Mouse (Mus musculus) central nervous system, embryonic 14 days (tissue): ENCODE results near the gene Olfr702. TPM values are rescaled to one million over a fixed set of nuclear protein-coding genes. Genes with fewer than 3 reads are reported as not detected.

ENCODE experiments used
- polyA plus RNA-seq: library from polyadenylated mRNA; depleted of rRNA; stranded (reverse); fragments of >200 nt; gene quantifications from 2 replicates; pipeline ENCODE4 v1.2.3, GENCODE M21; 2012; rRNA removed

Olfr702 gene
- not detected in 2 replicates for polyA plus RNA-seq

DNA sequence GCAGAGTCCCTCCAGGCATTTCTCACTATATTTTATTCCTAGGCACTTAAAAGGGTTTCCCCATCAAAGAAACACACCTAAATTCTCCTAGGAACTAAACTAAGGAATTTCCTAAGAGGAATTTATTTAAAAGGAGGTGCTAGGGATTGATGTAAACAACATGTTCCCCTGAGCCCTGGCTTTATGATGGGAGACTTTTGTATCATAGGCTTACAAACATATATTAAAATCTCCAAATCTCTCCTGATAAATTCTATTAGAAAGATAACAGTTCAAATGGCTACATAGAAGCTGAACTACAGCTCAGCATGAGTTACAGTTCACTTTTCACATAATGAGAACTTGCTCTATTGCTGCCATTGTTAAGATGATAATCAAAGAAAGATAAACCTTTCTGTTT, at the start of gene Olfr702:
Olfr702 (minus strand) TSS at position 101 of the 400 bp plus-strand sequence.

GRCm38 (mm10) chr7:106876791-106877190, 43.1 kb upstream of the Olfr702 start, which contains the start of gene Olfr705:
Olfr705 (minus strand) TSS chr7:106876891.

DNA sequence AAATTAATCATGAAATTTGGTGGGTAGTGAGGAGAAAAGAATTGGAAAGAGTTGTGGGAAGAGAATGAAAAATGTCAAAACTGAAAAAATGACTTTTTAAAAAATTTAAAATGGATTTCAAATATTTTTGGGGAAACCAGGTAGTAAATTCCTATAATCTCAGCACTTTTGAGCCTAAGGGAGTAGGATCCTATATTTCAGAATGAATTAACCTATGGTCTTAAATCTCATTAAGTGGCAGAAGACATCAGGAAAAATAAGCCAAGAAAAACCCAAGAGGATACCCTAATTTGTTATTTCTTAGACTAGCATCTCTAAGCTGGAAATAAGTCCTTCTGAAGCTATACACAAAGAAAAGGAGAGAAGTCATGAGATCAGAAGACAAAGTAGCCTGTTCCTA, 29.2 kb upstream of the Olfr702 start, which contains the start of gene Olfr704:
Olfr704 (plus strand) TSS at position 301 of the 400 bp plus-strand sequence.

GRCm38 (mm10) chr7:106843060-106843459, 9.4 kb upstream of the Olfr702 start, which contains the start of gene Olfr703:
Olfr703 (plus strand) TSS chr7:106843360.

GRCm38 (mm10) chr7:106813829-106814228, 19.9 kb downstream of the Olfr702 start, which contains the start of gene Olfr701:
Olfr701 (plus strand) TSS chr7:106814129.

GRCm38 (mm10) chr7:106808734-106809133, 25.0 kb downstream of the Olfr702 start, which contains the start of gene Olfr700:
Olfr700 (minus strand) TSS chr7:106808834.

DNA sequence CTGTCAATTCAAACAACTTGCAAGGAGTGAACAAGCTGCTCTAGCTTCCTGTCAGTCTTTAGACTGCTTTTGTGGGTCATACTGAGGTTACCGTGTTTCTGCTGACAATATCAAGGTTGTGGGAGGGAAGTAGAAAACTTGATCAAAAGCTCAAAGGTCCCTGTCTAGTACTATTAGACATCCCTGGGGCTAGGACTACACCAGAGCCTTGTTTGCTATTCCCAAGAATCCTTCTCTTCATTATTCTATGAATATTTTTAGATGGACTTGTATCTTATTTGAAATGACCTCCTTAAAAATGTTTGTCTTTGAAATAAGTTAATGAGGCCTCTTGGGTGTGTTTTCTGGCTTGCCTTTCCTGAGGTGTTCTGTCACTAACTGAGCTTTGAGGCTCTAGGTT, 40.6 kb downstream of the Olfr702 start, which contains the start of gene Olfr699:
Olfr699 (minus strand) TSS at position 101 of the 400 bp plus-strand sequence.

Other genes starting within 250 kb of the Olfr702 start
- not detected in 2 replicates for gene Olfr693, start 153.3 kb downstream of the Olfr702 start, polyA plus RNA-seq
- gene Olfr694, start 142.1 kb downstream of the Olfr702 start, polyA plus RNA-seq = not detected in 2 replicates
- not detected in 2 replicates for gene Olfr695, start 117.5 kb downstream of the Olfr702 start, polyA plus RNA-seq
- not detected in 2 replicates for gene Olfr697, start 91.5 kb downstream of the Olfr702 start, polyA plus RNA-seq
- gene Olfr698, start 78.5 kb downstream of the Olfr702 start, polyA plus RNA-seq = not detected in 2 replicates
- gene Olfr699, start 40.7 kb downstream of the Olfr702 start, polyA plus RNA-seq = not detected in 2 replicates
- not detected in 2 replicates for gene Olfr700, start 25.1 kb downstream of the Olfr702 start, polyA plus RNA-seq
- not detected in 2 replicates for gene Olfr701, start 19.8 kb downstream of the Olfr702 start, polyA plus RNA-seq
- gene Olfr703, start 9.5 kb upstream of the Olfr702 start, polyA plus RNA-seq = not detected in 2 replicates
- gene Olfr704, start 29.3 kb upstream of the Olfr702 start, polyA plus RNA-seq = not detected in 2 replicates
- gene Olfr705, start 43.0 kb upstream of the Olfr702 start, polyA plus RNA-seq = not detected in 2 replicates
- gene Olfr706, start 54.3 kb upstream of the Olfr702 start, polyA plus RNA-seq = not detected in 2 replicates
- gene Olfr707, start 67.3 kb upstream of the Olfr702 start, polyA plus RNA-seq = not detected in 2 replicates
- gene Olfr1532-ps1, start 74.1 kb upstream of the Olfr702 start, polyA plus RNA-seq = not detected in 2 replicates
- not detected in 2 replicates for gene Olfr709-ps1, start 98.3 kb upstream of the Olfr702 start, polyA plus RNA-seq
- gene Olfr710, start 114.4 kb upstream of the Olfr702 start, polyA plus RNA-seq = not detected in 2 replicates
- not detected in 2 replicates for gene Olfr6, start 130.0 kb upstream of the Olfr702 start, polyA plus RNA-seq
- gene Olfr711, start 141.6 kb upstream of the Olfr702 start, polyA plus RNA-seq = not detected in 2 replicates
- gene Olfr2, start 172.2 kb upstream of the Olfr702 start, polyA plus RNA-seq = not detected in 2 replicates
- gene Olfr713, start 197.3 kb upstream of the Olfr702 start, polyA plus RNA-seq = not detected in 2 replicates
- gene Olfr714, start 237.1 kb upstream of the Olfr702 start, polyA plus RNA-seq = not detected in 2 replicates